Mouse (Mus musculus) E14TG2a.4 (cell line): ENCODE data around the gene Dleu7.

Experiments
- H3K27me3 ChIP-seq: 2 replicates; pipeline ENCODE4 v1.6.1; 2014; ENCODE audit warnings: low read length, control low read depth; ENCODE audit not compliant: insufficient read depth
- H3K36me3 ChIP-seq: 2 replicates; pipeline ENCODE4 v1.6.1; 2014; ENCODE audit warnings: low read length, control low read depth; ENCODE audit not compliant: insufficient read depth
- H3K4me1 ChIP-seq: replicated peaks from 2 replicates; pipeline ENCODE4 v1.6.1; 2014; ENCODE audit warnings: low read depth, low read length, control low read depth
- H3K4me3 ChIP-seq: replicated peaks from 2 replicates; pipeline ENCODE4 v1.5.1; 2014; ENCODE audit warnings: mild to moderate bottlenecking, low read length
- H3K9me3 ChIP-seq: 2 replicates; pipeline ENCODE4 v1.6.1; 2014; ENCODE audit warnings: low read length, control low read depth
- CTCF ChIP-seq: conservative IDR thresholded peaks from 2 replicates; pipeline ENCODE4 v1.5.1; 2014; ENCODE audit warnings: low read length
- NANOG ChIP-seq: IDR thresholded peaks from 2 replicates; pipeline ENCODE4 v1.6.1; 2014; ENCODE audit warnings: borderline replicate concordance, low read length, mixed read lengths
- POU5F1 ChIP-seq: IDR thresholded peaks from 2 replicates; pipeline ENCODE4 v1.6.1; 2014; ENCODE audit warnings: low read length, borderline replicate concordance

The Dleu7 gene

DNA sequence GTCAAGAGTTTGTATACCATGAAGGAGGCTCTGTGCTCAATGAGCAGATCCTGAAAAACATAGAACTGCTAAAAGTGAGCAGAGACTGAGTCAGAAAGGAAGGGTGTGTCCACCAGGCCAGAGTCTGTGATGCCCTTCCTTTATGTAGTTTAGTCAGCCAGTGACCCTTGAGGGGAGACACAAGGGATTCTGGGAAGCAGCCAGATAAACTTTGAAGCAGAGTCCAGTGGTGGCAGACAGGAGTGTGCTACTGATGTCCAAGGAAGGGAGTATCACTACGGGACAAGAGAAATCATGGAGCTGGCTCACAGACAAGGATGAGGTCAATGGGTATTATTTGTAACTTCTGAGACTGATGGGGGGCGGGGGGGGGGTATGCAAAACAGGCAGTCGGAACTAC lies 7.2 kb upstream of the Dleu7 start:
- TF ChIP-seq CTCF (no peak), NANOG (no peak), POU5F1 (no peak)
- H3K4me3 ChIP-seq: no peak overlapping the region

GRCm38 (mm10) chr14:62298808-62299207 lies 6.0 kb upstream of the Dleu7 start:
- peaks cover 41% of the 10 kb centered on the region for H3K4me1 ChIP-seq
- H3K27me3 ChIP-seq: no peaks in the 10 kb centered on the region
- H3K4me3 ChIP-seq: no peak overlapping the region
- TF ChIP-seq NANOG: no peak
- no peak for TF ChIP-seq POU5F1
- TF ChIP-seq CTCF: no peak
- no peaks in the 10 kb centered on the region for H3K36me3 ChIP-seq
- no peaks in the 10 kb centered on the region for H3K9me3 ChIP-seq

More for the DNA sequence above, 7.2 kb upstream of the Dleu7 start:
- Histone ChIP-seq H3K4me1 (peaks cover 35% of the 10 kb centered on the region), H3K27me3 (no peaks in the 10 kb centered on the region), H3K9me3 (no peaks in the 10 kb centered on the region), H3K36me3 (no peaks in the 10 kb centered on the region)

GRCm38 (mm10) chr14:62292166-62292487 lies 720 bp downstream of the Dleu7 start:
- no peak for TF ChIP-seq NANOG
- no peak for TF ChIP-seq CTCF
- no peak for TF ChIP-seq POU5F1
- Histone ChIP-seq H3K4me3 (peak overlapping the region; percentile 84), H3K36me3 (no peaks in the 10 kb centered on the region), H3K4me1 (peaks cover 36% of the 10 kb centered on the region), H3K27me3 (peaks cover 16% of the 10 kb centered on the region), H3K9me3 (0 out of 2 replicates have a peak, but pooled peaks cover 3% of the 10 kb centered on the region)

- Histone ChIP-seq H3K36me3 (no peaks in the 10 kb centered on the region), H3K4me3 (no peak overlapping the region), H3K9me3 (0 out of 2 replicates have a peak, but pooled peaks cover 3% of the 10 kb centered on the region), H3K4me1 (peaks cover 36% of the 10 kb centered on the region), H3K27me3 (peaks cover 16% of the 10 kb centered on the region)
- TF ChIP-seq POU5F1: no peak
- no peak for TF ChIP-seq CTCF
- TF ChIP-seq NANOG: no peak
These were observed 1.4 kb downstream of the Dleu7 start for GRCm38 (mm10) chr14:62291406-62291987.

DNA sequence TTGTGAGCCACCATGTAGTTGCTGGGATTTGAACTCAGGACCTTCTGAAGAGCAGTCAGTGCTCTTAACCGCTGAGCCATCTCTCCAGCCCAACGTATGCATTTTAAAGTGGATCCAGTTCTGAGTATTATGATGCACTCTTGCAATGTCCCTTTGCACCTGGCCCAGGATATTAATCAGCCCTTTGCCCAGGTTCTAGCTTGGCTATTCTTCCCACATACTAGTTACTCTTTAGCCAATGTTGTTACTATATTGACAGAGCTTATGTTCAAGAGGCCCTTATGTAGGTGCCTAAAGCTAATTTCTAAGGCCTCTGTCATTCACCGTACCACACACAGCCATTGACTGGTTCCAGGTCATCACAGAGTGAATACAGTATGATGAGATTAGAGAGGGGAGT lies 4.1 kb downstream of the Dleu7 start:
- no peaks in the 10 kb centered on the region for H3K36me3 ChIP-seq

GRCm38 (mm10) chr14:62282974-62283373 lies 9.9 kb downstream of the Dleu7 start:
- TF ChIP-seq NANOG (no peak), POU5F1 (no peak), CTCF (no peak)
- no peaks in the 10 kb centered on the region for H3K27me3 ChIP-seq
- H3K9me3 ChIP-seq: peaks cover 15% of the 10 kb centered on the region

More for the DNA sequence above, 4.1 kb downstream of the Dleu7 start:
- TF ChIP-seq NANOG (no peak), CTCF (no peak), POU5F1 (no peak)
- Histone ChIP-seq H3K4me1 (peaks cover 22% of the 10 kb centered on the region), H3K9me3 (0 out of 2 replicates have a peak, but pooled peaks cover 3% of the 10 kb centered on the region), H3K27me3 (peaks cover 16% of the 10 kb centered on the region), H3K4me3 (no peak overlapping the region)

GRCm38 (mm10) chr14:62273604-62274003 lies 19.2 kb downstream of the Dleu7 start:
- no peak for TF ChIP-seq POU5F1
- TF ChIP-seq CTCF: no peak
- Histone ChIP-seq H3K9me3 (peaks cover 53% of the 10 kb centered on the region), H3K36me3 (no peaks in the 10 kb centered on the region), H3K27me3 (no peaks in the 10 kb centered on the region), H3K4me1 (no peaks in the 10 kb centered on the region), H3K4me3 (no peak overlapping the region)

More at GRCm38 (mm10) chr14:62282974-62283373, 9.9 kb downstream of the Dleu7 start:
- Histone ChIP-seq H3K4me1 (peaks cover 3% of the 10 kb centered on the region; the same call in 1 of the 2 replicates), H3K36me3 (no peaks in the 10 kb centered on the region), H3K4me3 (no peak overlapping the region)

DNA sequence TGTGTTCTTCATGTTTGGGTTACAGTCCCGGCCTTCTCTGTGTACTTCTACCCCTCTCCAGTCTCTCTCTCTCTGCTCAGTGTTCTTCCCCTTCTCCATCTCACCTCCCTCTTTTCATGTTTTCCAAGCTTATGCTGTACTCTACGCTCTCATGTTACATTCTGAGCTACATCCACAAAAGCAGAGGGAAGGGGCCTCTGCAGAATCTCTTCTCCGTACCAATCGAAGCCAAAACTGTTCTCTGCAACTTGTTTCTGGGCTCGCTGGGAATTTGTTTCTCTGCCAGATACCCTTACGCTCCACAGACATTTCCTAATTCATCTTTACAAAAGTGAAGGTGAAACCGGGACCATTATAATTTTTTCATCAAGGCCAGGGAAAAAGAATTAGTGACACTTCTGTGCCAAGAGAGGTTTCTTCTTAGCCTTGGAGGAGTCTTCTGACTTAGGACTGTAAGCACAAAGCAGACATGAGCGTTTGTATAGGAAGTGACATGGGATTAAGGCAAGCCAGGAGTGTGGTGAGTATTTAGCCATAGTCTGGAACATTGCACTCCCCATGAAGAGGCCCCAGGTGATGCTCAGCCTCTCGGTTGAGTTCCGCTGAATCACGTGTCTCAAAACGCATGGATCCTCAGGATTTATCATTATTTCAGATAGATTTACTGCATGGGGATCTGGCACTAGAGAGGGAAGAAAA lies 22.0 kb downstream of the Dleu7 start:
- Histone ChIP-seq H3K4me3 (no peak overlapping the region), H3K4me1 (no peaks in the 10 kb centered on the region), H3K9me3 (peaks cover 58% of the 10 kb centered on the region), H3K36me3 (no peaks in the 10 kb centered on the region), H3K27me3 (no peaks in the 10 kb centered on the region)
- TF ChIP-seq NANOG: no peak
- TF ChIP-seq POU5F1: no peak
- TF ChIP-seq CTCF: no peak

- no peaks in the 10 kb centered on the region for H3K36me3 ChIP-seq
- peaks cover 10% of the 10 kb centered on the region for H3K9me3 ChIP-seq
- TF ChIP-seq POU5F1 (no peak), NANOG (no peak), CTCF (no peak)
- no peaks in the 10 kb centered on the region for H3K4me1 ChIP-seq
- H3K27me3 ChIP-seq: no peaks in the 10 kb centered on the region
- H3K4me3 ChIP-seq: no peak overlapping the region
These were observed 33.8 kb downstream of the Dleu7 start for GRCm38 (mm10) chr14:62258978-62259536.
